Mouse (Mus musculus): ENCODE data around the gene Clns1a. TPM values are rescaled to one million over a fixed set of nuclear protein-coding genes. Genes with fewer than 3 reads are reported as not detected.
A peak's percentile ranks its signal among the peaks of the same experiment; 100 is the strongest.

Clns1a gene
- polyA plus RNA-seq, 1 experiment from 2014 or later, result 79.2 TPM

- Histone ChIP-seq H3K4me2 (replicated peaks; ENCODE audit: low read depth) (peak within 1 kb of the TSS; percentile 93), H3K9ac (ENCODE audit: low read length) (peak within 1 kb of the TSS; percentile 65), H3K4me1 (replicated peaks; ENCODE audit: control insufficient read depth, insufficient read depth) (no peaks in the 10 kb centered on the region), H3K9me3 (ENCODE audit: control insufficient read depth, low read length) (no peaks in the 10 kb centered on the region), H3K27me3 (ENCODE audit: control insufficient read depth, insufficient read depth, low read length) (no peaks in the 10 kb centered on the region), H3K4me3 (ENCODE audit: low read depth, low read length) (peak within 1 kb of the TSS; percentile 65), H3K27ac (replicated peaks) (peak within 1 kb of the TSS; percentile 36; the same call in 1 of the 2 replicates), H3K36me3 (ENCODE audit: control insufficient read depth, insufficient read depth, low read length) (no peaks in the 10 kb centered on the region)
- TF ChIP-seq CTCF (IDR thresholded peaks at IDR 0.05; ENCODE audit: low read depth) (no peak), EP300 (optimal IDR thresholded peaks at IDR 0.05) (no peak)
- under 1% methylated on average over 55 of the region's 64 CpGs for WGBS
- DNase-seq (ENCODE audit: low spot score) (peak; percentile 92), ATAC-seq (ENCODE audit: low FRiP score, low TSS enrichment) (peak; percentile 93)
Observed at GRCm38 (mm10) chr7:97737638-97738456, 41.4 kb downstream of the Clns1a start, which contains the start of gene Aqp11. Aqp11 (minus strand) TSS chr7:97738289.

- Histone ChIP-seq H3K27me3 (ENCODE audit: control insufficient read depth, insufficient read depth, low read length) (no peaks in the 10 kb centered on the region), H3K4me1 (replicated peaks; ENCODE audit: control insufficient read depth, insufficient read depth) (no peaks in the 10 kb centered on the region), H3K4me3 (ENCODE audit: low read depth, low read length) (no peak overlapping the region), H3K9ac (ENCODE audit: low read length) (no peak overlapping the region), H3K36me3 (ENCODE audit: control insufficient read depth, insufficient read depth, low read length) (no peaks in the 10 kb centered on the region), H3K4me2 (replicated peaks; ENCODE audit: low read depth) (no peak overlapping the region), H3K9me3 (ENCODE audit: control insufficient read depth, low read length) (no peaks in the 10 kb centered on the region), H3K27ac (replicated peaks) (no peak overlapping the region)
- 50% methylated on average over 10 of the region's 10 CpGs for WGBS
- DNase-seq (ENCODE audit: low spot score), result peak; percentile 38
- ATAC-seq (ENCODE audit: low FRiP score, low TSS enrichment), result peak; percentile 27; the same call in 1 of the 2 replicates
- TF ChIP-seq CTCF (IDR thresholded peaks at IDR 0.05; ENCODE audit: low read depth), result no peak
- TF ChIP-seq EP300 (optimal IDR thresholded peaks at IDR 0.05), result no peak
Observed at GRCm38 (mm10) chr7:97740948-97741347, 44.5 kb downstream of the Clns1a start.

- no peak for TF ChIP-seq EP300 (optimal IDR thresholded peaks at IDR 0.05)
- TF ChIP-seq CTCF (IDR thresholded peaks at IDR 0.05; ENCODE audit: low read depth), result no peak; the same call in 1 of the 2 replicates
- 9% methylated on average over 1 of the region's 1 CpGs for WGBS
- no peak overlapping the region for H3K4me2 ChIP-seq (replicated peaks; ENCODE audit: low read depth)
- no peak overlapping the region for H3K27ac ChIP-seq (replicated peaks)
- no peaks in the 10 kb centered on the region for H3K36me3 ChIP-seq (ENCODE audit: control insufficient read depth, insufficient read depth, low read length)
- ATAC-seq (ENCODE audit: low FRiP score, low TSS enrichment), result no peak
- no peak overlapping the region for H3K4me3 ChIP-seq (ENCODE audit: low read depth, low read length)
- H3K4me1 ChIP-seq (replicated peaks; ENCODE audit: control insufficient read depth, insufficient read depth), result no peaks in the 10 kb centered on the region
- no peaks in the 10 kb centered on the region for H3K27me3 ChIP-seq (ENCODE audit: control insufficient read depth, insufficient read depth, low read length)
- DNase-seq (ENCODE audit: low spot score), result no peak
- no peak overlapping the region for H3K9ac ChIP-seq (ENCODE audit: low read length)
- H3K9me3 ChIP-seq (ENCODE audit: control insufficient read depth, low read length), result no peaks in the 10 kb centered on the region
Observed at GRCm38 (mm10) chr7:97741756-97742291, 45.4 kb downstream of the Clns1a start.

GRCm38 (mm10) chr7:97745299-97745698 is 48.9 kb downstream of the Clns1a start:
- Histone ChIP-seq H3K27ac (replicated peaks) (no peak overlapping the region), H3K27me3 (ENCODE audit: control insufficient read depth, insufficient read depth, low read length) (no peaks in the 10 kb centered on the region), H3K9me3 (ENCODE audit: control insufficient read depth, low read length) (no peaks in the 10 kb centered on the region), H3K9ac (ENCODE audit: low read length) (no peak overlapping the region), H3K4me1 (replicated peaks; ENCODE audit: control insufficient read depth, insufficient read depth) (no peaks in the 10 kb centered on the region), H3K36me3 (ENCODE audit: control insufficient read depth, insufficient read depth, low read length) (no peaks in the 10 kb centered on the region), H3K4me2 (replicated peaks; ENCODE audit: low read depth) (no peak overlapping the region), H3K4me3 (ENCODE audit: low read depth, low read length) (no peak overlapping the region)
- DNase-seq (ENCODE audit: low spot score) (peak; percentile 65), ATAC-seq (ENCODE audit: low FRiP score, low TSS enrichment) (no peak)
- 17% methylated on average over 3 of the region's 3 CpGs for WGBS
- TF ChIP-seq EP300 (optimal IDR thresholded peaks at IDR 0.05) (no peak), CTCF (IDR thresholded peaks at IDR 0.05; ENCODE audit: low read depth) (peak; percentile 88)

GRCm38 (mm10) chr7:97747176-97747707 is 50.8 kb downstream of the Clns1a start:
- no peak for DNase-seq (ENCODE audit: low spot score)
- Histone ChIP-seq H3K4me2 (replicated peaks; ENCODE audit: low read depth) (no peak overlapping the region), H3K27me3 (ENCODE audit: control insufficient read depth, insufficient read depth, low read length) (no peaks in the 10 kb centered on the region), H3K4me1 (replicated peaks; ENCODE audit: control insufficient read depth, insufficient read depth) (no peaks in the 10 kb centered on the region), H3K9me3 (ENCODE audit: control insufficient read depth, low read length) (no peaks in the 10 kb centered on the region), H3K36me3 (ENCODE audit: control insufficient read depth, insufficient read depth, low read length) (no peaks in the 10 kb centered on the region), H3K9ac (ENCODE audit: low read length) (no peak overlapping the region), H3K4me3 (ENCODE audit: low read depth, low read length) (no peak overlapping the region), H3K27ac (replicated peaks) (no peak overlapping the region)
- no peak for TF ChIP-seq CTCF (IDR thresholded peaks at IDR 0.05; ENCODE audit: low read depth)
- no peak for TF ChIP-seq EP300 (optimal IDR thresholded peaks at IDR 0.05)
- 79% methylated on average over 4 of the region's 4 CpGs for WGBS
- ATAC-seq (ENCODE audit: low FRiP score, low TSS enrichment), result no peak

Measured in stomach, postnatal 0 days (tissue).